Mouse (Mus musculus): ENCODE data around the gene Creb3l4. TPM values are rescaled to one million over a fixed set of nuclear protein-coding genes. Genes with fewer than 3 reads are reported as not detected.

The Creb3l4 gene
- total RNA-seq, 2 experiments from 2014 or later, result 0.37 to 0.67 TPM

DNA sequence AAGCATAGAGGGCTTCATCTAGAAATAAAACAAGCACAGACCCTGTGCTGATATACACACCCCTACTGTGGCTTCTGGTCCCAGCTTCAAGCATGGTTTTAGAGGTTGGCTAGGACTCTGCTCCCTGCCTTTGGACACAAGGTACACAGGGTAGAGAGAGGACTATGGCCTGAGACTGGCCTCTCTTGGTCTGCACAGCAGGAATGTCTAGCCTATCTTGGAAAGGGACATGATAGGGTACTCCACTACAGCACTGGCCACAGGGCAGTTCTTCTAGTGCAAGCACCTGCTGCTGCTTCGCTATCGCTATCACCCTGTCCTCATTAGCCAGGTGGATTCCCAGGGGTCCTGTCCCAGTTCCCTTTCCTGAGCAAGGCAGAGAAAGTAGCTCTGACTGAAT, 2.1 kb downstream of the Creb3l4 start:
- ATAC-seq (ENCODE audit: poor library complexity, severe bottlenecking), result 0 out of 2 replicates have a peak, but pooled peaks have one; percentile 18

DNA sequence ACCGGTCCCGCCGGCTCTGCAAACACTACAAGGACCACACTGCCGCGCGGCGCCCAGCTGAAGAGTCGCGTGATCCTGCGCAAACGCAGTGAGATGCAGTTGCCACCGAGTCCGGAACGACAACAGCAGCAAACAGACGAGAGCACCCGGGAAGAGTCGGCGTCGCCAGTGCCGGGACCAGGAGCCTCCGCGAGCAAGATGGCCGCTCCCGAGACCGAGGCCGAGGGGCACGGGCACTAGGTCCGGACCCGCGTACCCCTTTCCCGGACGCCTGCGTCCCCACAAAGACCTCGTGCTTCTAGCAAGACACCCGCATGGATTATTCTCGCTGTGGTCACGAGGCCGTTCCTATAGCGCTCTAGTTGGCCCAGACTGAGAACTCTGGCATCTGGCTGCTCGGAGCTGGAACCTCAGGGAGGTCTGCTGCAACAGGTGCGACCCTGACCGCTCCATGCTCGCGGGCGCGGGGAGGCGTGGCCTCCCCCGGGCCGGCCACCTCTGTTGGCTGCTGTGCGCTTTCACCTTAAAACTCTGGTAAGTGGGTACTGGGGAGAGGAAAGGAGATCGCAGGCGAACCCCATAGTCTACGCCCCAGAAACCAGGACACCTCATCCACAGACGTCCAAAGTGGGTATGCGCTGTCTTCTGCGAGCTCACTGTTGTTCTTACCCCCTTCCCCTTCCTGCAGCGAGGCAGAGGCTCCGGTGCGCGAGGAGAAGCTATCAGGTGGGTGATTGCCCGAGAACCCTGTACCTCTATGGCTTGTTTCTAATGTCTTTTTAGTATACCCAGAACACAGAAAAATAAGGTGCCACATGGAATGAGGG, 11.6 kb downstream of the Creb3l4 start, which contains the start of gene Jtb:
Gene Jtb, plus strand, starts transcription at position 91 of the 827 bp plus-strand sequence.
- peak; percentile 99 for ATAC-seq (ENCODE audit: poor library complexity, severe bottlenecking)

DNA sequence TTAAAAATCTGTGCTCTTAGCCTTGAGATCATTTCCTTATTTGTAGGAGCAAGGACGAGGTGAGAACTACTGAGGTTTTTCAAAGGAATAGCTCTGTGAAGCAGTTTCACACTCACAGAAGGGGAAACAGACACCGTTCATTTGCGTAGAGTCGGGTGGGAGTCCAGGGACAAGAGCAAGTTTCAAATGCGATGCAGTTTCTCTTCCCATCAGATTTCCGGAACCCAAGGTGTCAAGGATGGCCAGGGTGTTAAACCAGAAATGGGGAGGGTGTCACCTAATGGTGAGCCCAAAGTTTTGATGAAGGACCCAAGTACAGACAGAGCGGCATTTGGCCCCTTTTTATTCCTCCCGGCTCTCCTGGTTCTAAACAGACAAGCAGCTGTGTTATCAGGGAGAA, 12.2 kb downstream of the Creb3l4 start:
- peak; percentile 50 for ATAC-seq (ENCODE audit: poor library complexity, severe bottlenecking)

DNA sequence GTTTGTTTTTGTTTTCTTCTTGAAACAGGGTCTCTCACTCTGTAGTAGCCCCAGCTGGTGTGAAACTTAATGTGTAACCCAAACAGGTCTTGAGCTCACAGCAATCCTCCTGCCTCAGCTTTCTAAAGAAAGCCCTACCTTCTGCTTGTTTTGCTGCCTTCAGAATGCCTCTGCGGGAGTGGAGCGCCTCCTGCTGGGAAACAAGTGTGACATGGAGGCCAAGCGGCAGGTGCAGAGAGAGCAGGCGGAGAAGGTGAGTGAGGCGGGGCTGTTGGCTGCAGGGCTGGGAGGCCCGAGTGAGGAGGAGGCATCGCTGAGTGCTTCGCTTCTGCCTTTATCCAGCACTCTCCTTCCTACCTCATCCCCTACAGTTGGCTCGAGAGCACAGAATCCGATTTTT, 19.0 kb downstream of the Creb3l4 start:
- no peak for ATAC-seq (ENCODE audit: poor library complexity, severe bottlenecking)

DNA sequence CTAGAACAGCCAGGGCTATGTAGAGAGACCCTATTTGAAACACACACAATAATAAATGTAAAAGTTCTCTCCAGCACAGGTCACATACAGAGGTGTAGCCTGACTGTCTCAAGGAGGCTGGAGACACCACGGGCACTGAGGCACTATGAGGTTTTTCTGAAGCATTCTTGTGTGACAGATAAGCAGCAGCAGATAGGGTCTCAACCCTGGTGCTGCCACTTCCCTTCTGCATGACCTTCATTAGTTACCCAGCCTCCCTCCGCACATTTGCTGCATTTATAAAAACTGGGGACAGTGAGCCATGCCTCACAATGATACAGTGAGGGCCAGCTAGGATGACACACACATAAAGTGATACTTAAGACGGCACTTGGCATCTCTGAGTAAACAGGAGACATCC, 20.4 kb downstream of the Creb3l4 start:
- ATAC-seq (ENCODE audit: poor library complexity, severe bottlenecking), result no peak

DNA sequence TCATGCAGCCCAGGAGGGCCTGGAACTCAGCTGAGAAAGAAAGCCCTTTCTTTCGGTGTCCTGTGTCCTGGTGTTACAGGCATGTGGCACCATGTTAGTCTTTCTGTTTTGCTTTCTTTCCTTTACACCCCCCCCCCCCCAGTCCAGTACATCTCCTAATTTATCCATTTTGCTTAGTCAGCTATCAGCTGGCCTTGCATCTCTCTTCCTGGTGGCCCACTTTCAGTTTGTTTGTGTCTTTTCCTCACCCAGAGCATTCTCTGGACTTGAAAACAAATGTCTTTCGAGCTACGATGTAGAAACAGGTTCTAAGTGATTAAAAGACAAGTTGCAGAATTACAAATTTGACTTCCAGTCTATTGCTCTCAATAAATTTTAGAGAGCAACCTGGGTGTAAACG, 20.9 kb downstream of the Creb3l4 start:
- no peak for ATAC-seq (ENCODE audit: poor library complexity, severe bottlenecking)

DNA sequence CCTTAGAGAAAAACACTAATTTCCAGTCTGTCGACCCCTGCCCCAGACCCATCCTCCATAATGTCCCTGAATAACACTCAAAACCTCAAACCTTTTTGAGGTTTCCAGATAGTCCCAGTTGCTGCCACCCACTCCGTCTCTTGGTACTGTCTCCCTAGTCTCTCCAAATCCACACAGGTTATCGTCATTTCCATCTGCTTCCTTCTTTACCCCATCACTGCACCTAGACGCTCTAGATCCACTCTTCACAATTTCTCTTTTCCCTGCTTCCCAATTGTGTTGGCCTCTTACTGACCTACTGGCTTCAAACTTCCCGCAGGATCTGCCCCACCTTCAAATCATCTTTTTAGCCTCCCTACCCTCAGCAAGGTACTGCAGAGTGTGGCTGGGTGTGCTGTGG, 22.2 kb downstream of the Creb3l4 start:
- ATAC-seq (ENCODE audit: poor library complexity, severe bottlenecking), result no peak

DNA sequence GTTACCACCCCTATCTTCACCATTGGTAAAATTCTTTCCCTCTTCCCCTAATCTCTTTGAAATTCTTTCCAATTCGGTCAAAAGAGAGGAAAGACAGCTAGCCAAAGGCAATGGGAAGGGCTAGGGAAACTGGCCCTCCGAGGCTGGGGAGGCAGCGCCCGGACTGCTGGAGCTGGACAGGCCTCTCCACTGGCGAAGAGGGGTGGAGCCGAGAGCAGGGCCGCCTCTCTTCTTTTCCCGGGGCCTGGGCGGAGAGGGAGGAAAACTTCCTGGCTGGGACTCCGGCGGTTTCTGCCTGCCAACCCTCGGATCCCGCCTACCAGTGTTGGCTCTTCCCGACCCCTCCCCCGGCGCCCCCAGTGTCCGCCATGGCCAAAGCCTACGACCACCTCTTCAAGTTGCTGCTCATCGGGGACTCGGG, 22.8 kb downstream of the Creb3l4 start:
- ATAC-seq (ENCODE audit: poor library complexity, severe bottlenecking), result peak; percentile 59

DNA sequence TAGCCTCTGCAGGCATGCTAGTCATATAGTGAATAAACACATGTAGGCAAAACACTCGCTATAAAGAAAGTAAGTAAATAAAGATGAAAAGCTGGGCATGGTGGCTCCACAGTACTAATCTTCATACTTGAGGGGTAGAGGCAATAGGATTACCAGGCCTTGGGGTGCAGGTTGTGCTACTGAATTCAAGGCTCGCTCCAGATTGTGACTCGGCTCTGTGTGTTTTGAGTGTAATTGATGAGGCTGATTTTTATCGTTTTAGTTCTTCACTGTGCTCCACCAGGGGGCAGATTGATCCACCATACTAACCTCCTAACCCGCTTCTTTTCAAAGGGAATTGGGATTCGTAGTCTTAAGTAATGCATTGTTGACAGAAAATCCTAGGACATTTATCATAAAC, 23.2 kb downstream of the Creb3l4 start:
- ATAC-seq (ENCODE audit: poor library complexity, severe bottlenecking), result peak; percentile 80

DNA sequence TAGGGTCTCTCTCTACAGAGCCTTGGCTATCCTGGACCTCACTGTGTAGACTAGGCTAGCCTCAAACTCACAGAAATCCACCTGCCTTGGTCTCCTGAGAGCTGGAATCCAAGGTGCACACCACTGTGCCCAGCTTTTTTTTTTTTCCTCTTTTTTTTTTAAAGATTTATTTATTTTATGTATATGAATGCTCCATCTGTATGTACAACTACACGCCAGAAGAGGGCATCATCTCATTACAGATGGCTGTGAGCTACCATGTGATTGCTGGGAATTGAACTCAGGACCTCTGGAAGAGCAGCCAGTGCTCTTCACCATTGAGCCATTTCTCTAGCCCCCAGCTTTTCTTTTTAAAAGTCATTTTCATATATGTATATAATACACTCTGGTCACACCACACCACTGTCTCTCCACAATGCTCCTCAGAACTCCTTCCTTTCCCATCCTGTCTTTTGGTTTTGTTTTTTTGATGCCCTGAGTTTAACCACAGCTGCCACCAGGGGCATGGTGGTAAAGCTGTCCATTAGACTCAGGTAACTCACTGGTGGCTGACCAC, 27.4 kb downstream of the Creb3l4 start:
- no peak for ATAC-seq (ENCODE audit: poor library complexity, severe bottlenecking)

DNA sequence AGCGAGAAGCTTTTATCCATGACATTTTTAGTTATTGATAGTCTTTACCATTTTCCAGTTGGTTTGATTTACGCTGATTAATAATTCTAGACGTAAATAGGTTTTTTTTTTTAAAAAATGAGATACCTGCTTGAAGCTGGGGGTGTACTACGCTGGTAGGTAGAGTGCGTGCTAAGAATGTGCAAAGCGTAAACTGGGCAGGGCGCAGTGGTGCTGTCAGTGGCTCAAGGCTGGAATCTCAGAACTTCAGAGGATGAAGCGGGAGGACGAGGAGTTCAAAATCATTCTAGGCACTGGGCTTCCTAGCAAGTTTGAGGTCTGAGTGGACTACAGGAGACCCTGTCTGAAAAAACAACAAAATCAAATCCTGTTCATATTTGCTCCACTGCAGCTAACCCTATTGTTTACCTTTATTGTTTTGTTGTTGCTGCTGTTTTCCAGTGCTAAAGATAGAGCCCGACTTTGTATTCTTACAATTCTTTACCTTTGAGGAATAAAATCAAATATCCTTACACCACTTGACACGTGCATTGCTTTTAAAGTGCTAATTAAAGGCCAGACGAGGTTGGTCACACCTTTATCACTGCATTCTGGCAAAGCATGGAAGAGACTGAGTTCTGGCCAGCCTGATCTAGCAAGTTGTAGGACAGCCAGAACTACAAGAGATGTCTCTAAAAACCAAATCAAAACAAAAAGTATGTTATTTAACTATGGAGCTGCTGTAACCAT, 29.2 kb downstream of the Creb3l4 start:
- 0 out of 2 replicates have a peak, but pooled peaks have one; percentile 17 for ATAC-seq (ENCODE audit: poor library complexity, severe bottlenecking)

DNA sequence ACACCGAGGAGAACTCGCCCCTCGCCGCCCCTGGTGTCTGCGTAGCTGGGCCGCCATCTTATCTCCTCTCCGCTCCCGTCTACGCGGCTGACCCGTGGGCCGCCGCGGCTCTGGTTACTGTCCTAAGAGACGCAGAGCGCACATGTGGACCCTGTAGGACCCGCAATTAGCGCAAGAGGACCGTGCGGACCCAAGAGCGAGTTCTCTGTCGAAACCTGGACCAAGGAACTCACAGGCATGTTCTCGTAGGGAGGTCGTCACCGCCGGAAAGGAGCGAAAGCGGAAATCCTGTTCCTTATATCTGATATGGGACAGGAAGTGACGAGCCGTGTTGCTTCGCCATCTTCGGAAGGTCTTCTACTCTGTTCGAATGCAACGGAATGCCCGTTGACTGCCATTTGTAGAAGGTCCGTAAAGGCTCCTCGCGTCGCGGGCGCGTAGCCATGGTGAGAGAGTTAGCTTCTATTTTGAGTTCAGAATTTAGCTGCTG, 29.9 kb downstream of the Creb3l4 start, which contains the start of the genes Rps27 and Rab13:
Gene Rps27, minus strand, starts transcription at position 275 of the 490 bp plus-strand sequence.
Gene Rab13, plus strand, starts transcription at position 319 of the 490 bp plus-strand sequence.
- ATAC-seq (ENCODE audit: poor library complexity, severe bottlenecking), result peak; percentile 98

DNA sequence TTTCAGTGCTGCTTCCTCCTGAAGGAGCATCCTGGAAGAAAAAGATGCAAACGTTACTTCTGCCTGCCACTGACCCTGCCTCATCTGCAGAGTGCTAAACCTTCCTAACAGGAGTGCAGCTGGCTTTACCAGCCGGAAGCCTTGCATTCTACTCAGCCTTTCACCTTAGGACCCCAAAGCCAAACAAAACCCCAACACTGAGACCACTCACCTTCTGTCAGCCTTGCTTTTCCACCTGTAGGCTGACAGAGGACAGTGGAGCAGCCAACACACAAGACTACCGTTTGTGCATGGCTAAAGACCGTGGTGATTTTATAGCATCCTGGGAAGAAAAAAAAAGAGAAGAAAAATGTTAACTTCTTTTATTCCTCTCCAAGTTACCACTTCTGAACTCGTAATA, 30.6 kb downstream of the Creb3l4 start:
- ATAC-seq (ENCODE audit: poor library complexity, severe bottlenecking), result no peak

DNA sequence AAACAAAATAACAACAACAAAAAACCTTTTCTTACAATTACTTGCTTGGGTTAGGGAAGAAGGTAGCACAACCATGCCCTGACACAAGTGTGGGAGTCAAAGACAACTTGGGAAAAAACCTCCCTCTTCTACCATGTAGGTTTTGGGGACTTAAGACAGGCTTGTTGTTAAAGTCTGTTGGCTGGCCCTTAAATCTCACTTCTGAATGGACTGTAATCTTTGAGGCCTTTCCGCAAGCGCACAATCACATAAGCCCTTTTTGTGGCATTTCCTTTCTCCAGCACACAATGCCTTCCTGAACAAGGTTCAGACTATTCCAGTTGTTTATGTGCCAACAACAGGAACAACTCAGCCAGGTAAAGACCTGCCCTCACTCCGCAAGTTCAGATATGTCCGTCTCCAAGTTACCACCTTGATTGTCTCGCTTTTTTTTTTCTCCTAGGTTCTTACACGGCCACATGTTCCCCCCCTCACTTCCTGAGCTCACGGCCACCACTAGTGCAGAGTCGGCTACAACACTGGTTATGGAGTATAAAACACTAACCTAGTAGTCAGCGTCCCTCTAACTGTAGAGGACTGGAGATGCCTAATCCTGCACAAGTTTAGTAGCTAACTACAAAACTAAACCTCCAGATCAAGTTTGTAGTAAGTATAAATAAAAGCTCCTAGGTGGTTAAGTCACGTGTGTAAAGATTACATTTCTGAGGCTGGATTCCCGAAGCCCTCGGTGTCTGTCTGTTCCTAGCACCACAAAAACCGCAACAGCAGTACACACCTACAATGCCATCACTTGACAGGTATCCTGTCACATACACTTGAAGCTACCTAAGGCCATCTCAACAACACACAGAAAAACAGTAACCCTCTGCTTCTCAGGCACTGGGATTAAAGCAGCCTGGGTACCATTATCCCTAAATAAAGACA, 31.6 kb downstream of the Creb3l4 start:
- no peak for ATAC-seq (ENCODE audit: poor library complexity, severe bottlenecking)

DNA sequence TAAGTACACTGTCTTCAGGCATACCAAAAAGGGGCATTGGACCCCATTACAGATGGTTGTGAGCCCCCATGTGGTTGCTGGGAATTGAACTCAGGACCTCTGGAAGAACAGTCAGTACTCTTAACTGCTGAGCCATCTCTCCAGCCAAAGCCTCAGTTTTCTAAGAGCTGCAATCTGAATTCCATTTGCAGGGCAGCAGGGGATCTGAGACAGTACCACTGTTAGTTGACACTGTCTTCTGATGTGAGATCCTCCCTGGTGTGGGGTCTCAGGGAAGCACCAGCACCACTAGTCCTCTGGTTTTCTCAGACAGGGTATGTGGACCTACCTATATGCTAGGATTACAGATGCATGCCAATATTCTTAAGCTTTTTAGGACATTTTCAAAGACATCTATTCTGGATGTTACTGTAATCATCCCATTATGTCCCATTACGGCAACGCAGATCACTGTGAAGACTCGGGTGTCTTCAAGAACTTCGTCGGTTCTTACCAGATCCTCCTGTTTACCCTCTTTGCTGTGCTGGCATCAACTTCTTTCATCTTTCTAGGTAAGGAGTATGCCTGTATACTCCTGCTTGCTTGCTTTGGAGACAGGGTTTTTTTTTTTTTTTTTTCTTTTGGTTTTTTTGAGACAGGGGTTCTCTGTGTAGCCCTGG, 33.3 kb downstream of the Creb3l4 start:
- no peak for ATAC-seq (ENCODE audit: poor library complexity, severe bottlenecking)

DNA sequence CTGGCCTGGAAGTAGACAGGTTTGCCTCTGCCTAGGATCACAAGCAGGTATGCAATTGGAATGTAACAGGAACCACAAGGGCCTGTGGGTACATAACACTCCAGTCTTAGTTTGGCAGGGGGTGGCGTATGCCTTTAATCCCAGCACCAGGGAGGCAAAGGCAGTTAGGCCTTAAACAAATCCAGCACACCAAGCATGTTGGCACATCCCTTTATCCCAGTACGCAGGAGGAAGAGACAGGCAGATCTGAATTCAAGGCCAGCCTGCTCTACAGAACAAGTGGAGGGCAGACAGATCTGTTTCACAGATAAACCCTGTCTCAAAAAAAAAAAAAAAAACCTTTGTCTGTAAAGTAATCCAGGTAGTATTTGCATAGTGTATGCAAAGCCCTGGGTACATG, 34.6 kb downstream of the Creb3l4 start:
- ATAC-seq (ENCODE audit: poor library complexity, severe bottlenecking), result no peak

DNA sequence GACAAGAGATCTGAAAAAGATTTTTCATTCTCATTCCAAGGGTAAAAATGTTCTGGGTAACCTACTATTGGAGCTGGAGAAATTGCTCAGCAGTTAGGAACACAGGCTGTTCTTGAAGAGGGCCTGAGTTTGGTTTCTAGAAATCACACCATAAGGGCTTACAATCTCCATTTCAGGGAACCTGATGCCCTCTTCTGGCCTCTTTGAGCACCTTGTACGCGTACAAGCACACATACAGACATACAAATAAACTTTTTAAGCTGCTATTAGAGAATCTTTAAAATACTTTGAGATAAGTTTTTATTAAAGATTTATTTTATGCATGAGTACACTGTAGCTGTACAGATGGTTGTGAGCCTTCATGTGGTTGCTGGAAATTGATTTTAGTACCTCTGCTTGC, 38.7 kb downstream of the Creb3l4 start:
- no peak for ATAC-seq (ENCODE audit: poor library complexity, severe bottlenecking)

DNA sequence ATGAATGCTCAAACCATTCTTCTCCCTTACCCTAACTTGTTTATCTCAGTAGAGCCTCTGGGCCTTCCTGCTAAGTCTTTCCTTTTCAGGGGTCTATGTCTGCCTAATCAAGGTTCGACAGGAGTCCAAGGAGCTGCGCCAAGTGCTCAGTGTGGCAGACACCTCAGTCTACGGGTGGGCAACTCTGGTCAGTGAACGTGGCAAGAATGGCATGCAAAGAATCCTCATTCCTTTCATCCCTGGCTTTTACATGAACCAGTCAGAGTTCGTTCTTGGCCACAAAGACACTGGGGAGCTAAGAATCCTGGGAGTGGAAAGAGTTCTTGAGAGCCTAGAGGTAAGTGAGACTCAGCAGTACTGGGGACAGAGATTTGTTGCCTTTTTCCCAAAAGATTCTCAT, 39.7 kb downstream of the Creb3l4 start:
- ATAC-seq (ENCODE audit: poor library complexity, severe bottlenecking), result no peak

DNA sequence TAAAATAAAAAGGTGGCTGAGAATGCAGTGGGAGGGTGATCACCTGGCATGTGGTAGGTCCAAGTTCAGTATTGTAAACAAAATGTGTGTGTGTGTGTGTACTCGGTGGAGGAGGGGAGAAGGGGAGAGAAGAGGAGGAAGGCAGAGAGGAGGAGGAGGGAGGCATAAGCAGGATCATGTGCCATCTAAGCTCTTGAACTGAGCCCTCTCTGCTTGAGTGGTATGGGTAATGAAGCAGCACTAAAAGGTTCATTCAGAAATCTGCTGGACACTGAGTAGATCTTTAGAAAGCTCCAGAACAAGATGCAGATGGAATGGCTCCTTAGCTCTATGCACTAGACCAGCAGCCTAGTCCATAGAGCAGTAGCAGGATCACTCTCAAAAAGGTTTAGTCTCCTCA, 40.4 kb downstream of the Creb3l4 start:
- no peak for ATAC-seq (ENCODE audit: poor library complexity, severe bottlenecking)

DNA sequence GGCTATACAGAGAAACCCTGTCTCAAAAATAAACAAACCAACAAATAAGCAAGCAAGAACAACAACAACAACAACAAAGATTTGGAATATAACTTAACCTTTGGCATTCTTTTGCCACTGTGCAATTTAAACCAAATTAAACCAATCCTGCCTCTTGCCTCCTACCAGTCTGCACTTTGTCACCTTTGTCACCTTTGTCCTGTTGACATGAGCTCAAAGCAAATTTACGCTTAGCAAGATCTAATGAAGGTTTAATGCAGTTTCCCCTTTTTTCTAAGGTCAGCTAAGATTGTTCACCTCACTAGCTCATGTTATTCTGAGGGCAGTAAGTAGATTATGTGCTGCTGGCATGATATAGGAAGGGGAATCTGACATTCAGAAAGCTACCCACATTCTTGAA, 45.8 kb downstream of the Creb3l4 start:
- no peak for ATAC-seq (ENCODE audit: poor library complexity, severe bottlenecking)

Data from megakaryocyte, adult 5-6 weeks (primary cell).